Mouse (Mus musculus) liver, postnatal 0 days (tissue): ENCODE measurements at regions not wholly inside any gene's neighbourhood (a gene's known extent, or its start where the extent isn't known, plus 50 kb on each side); places are given as distances from the start of the nearest gene placed in this dataset.
A peak's percentile ranks its signal among the peaks of the same experiment; 100 is the strongest.

Experiments used
- CTCF ChIP-seq: sonication (generic); IDR thresholded peaks from 2 replicates; pipeline ENCODE4 v1.5.1; 2016; ENCODE audit warnings: antibody characterized with exemption, low read depth
- EP300 ChIP-seq: IDR thresholded peaks from 2 replicates; pipeline ENCODE4 v1.6.1; 2016; ENCODE audit warnings: antibody characterized with exemption, low read depth, mild to moderate bottlenecking

- TF ChIP-seq CTCF, result no peak
- 0 out of 2 replicates have a peak, but pooled peaks have one; percentile 0 for TF ChIP-seq EP300
Measured at GRCm38 (mm10) chr3:58206776-58207398, 207.6 kb upstream of the Tsc22d2 start.
